Mouse (Mus musculus) heart, embryonic 14.5 days (tissue): ENCODE measurements around the gene Tgif1. TPM values are rescaled to one million over a fixed set of nuclear protein-coding genes. Genes with fewer than 3 reads are reported as not detected.
"Not testable (repeated sequence)": the region's sequence is repeated elsewhere in the genome, so short reads cannot be mapped to it uniquely, and the experiment has no call there.

Experiments used
- ATAC-seq: fragments of 200-750 bp; cut with Nextera tagmentation; 2 replicates; pipeline ENCODE4 v1.8.0; 2017; ENCODE audit warnings: low read depth, moderate TSS enrichment; ENCODE audit not compliant: insufficient number of reproducible peaks, insufficient read depth, low FRiP score
- H3K27ac ChIP-seq, 2 experiments: fragments of 200-500 bp in 1 of 2; fragments of 300-500 bp in 1 of 2; sonication (generic) in 1 of 2; replicated peaks in 1 of 2; 2 replicates each; pipeline ENCODE4 v1.5.1; 2012 to 2014; ENCODE audit warnings: low read depth in 2 of 2, low read length in 2 of 2, control low read depth in 1 of 2, mild to moderate bottlenecking in 1 of 2, mixed read lengths in 1 of 2; ENCODE audit not compliant: control insufficient read depth in 1 of 2, insufficient read depth in 1 of 2
- H3K27me3 ChIP-seq: fragments of 300-500 bp; sonication (generic); 2 replicates; pipeline ENCODE4 v1.6.1; 2014; ENCODE audit warnings: mild to moderate bottlenecking, low read length, control low read depth; ENCODE audit not compliant: control insufficient read depth, insufficient read depth
- H3K36me3 ChIP-seq: fragments of 300-500 bp; sonication (generic); 2 replicates; pipeline ENCODE4 v1.6.1; 2014; ENCODE audit warnings: mild to moderate bottlenecking, control low read depth, low read length, mixed read lengths; ENCODE audit not compliant: control insufficient read depth, insufficient read depth
- H3K4me1 ChIP-seq, 2 experiments: fragments of 200-500 bp in 1 of 2; fragments of 300-500 bp in 1 of 2; sonication (generic) in 1 of 2; 2 replicates each; pipeline ENCODE4 v1.6.1; 2012 to 2014; ENCODE audit warnings: low read length in 2 of 2, control low read depth in 1 of 2, mixed read lengths in 1 of 2; ENCODE audit not compliant: control insufficient read depth in 2 of 2, insufficient read depth in 2 of 2
- H3K4me2 ChIP-seq: fragments of 300-500 bp; sonication (generic); 2 replicates; pipeline ENCODE4 v1.6.1; 2014; ENCODE audit warnings: mild to moderate bottlenecking, low read length
- H3K4me3 ChIP-seq, 2 experiments: fragments of 200-500 bp in 1 of 2; fragments of 300-500 bp in 1 of 2; sonication (generic) in 1 of 2; 2 replicates each; pipeline ENCODE4 v1.5.1; 2012 to 2014; ENCODE audit warnings: low read length in 2 of 2, mild to moderate bottlenecking in 2 of 2, control low read depth in 1 of 2, low read depth in 1 of 2, moderate library complexity in 1 of 2; ENCODE audit not compliant: control insufficient read depth in 1 of 2, insufficient read depth in 1 of 2
- H3K9ac ChIP-seq: fragments of 300-500 bp; sonication (generic); 2 replicates; pipeline ENCODE4 v1.6.1; 2014; ENCODE audit warnings: mild to moderate bottlenecking, low read length
- H3K9me3 ChIP-seq: fragments of 300-500 bp; sonication (generic); 2 replicates; pipeline ENCODE4 v1.6.1; 2016; ENCODE audit warnings: low read length, control low read depth; ENCODE audit not compliant: control insufficient read depth
- WGBS: fragments of 180-500 bp; shearing (Covaris S2); extraction: QIAGEN DNeasy Blood & Tissue Kit; methylation state at CpG from one replicate; pipeline ENCODE4 v1.1.7; 2014; 5-methylcytosine and 5-hydroxymethylcytosine counted together
- polyA plus RNA-seq: library from polyadenylated mRNA; unstranded; fragments of >200 nt; fragmentation: Nextera tagmentation; extraction: Ambion mirVana; gene quantifications from 2 replicates; pipeline ENCODE4 v1.2.1, GENCODE M21; 2014

The Tgif1 gene
- polyA plus RNA-seq, 1 experiment from 2014 or later, result 17.7 TPM

GRCm38 (mm10) chr17:70828569-70828968 lies 24.8 kb downstream of the Tgif1 start:
- ATAC-seq, result no peak
- 88% methylated on average over 2 of the region's 2 CpGs for WGBS
- Histone ChIP-seq H3K4me2 (no peak overlapping the region), H3K4me3 (no peak overlapping the region), H3K36me3 (no peaks in the 10 kb centered on the region), H3K27me3 (0 out of 2 replicates have a peak, but pooled peaks cover 2% of the 10 kb centered on the region), H3K9me3 (no peaks in the 10 kb centered on the region), H3K4me1 (no peaks in the 10 kb centered on the region), H3K27ac (no peak overlapping the region), H3K9ac (no peak overlapping the region)

DNA sequence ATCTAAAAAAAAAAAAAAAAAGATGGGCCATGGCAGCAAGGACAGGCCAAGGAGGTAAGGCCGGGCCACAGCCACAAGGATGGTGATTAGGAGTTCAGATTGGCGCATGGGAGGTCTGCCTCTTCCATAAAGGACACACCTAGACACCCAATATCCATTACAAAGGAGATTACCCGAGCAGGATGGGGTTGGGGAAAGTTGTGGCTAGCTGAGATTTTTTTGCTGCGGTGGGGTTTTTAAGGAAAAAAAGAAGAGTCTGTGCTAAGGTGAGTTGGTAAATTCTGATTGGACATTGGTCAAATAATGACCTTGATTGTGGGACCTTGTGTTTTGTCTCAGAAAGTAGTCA lies 25.2 kb downstream of the Tgif1 start:
- Histone ChIP-seq H3K4me3 (no peak overlapping the region), H3K9me3 (no peaks in the 10 kb centered on the region), H3K36me3 (no peaks in the 10 kb centered on the region), H3K27ac (no peak overlapping the region), H3K27me3 (no peaks in the 10 kb centered on the region), H3K4me2 (no peak overlapping the region), H3K9ac (no peak overlapping the region), H3K4me1 (no peaks in the 10 kb centered on the region)
- no peak for ATAC-seq
- 75% methylated on average over 4 of the region's 4 CpGs for WGBS

GRCm38 (mm10) chr17:70827463-70828179 lies 25.7 kb downstream of the Tgif1 start:
- H3K4me1 ChIP-seq, H3K36me3 ChIP-seq, H3K4me2 ChIP-seq, H3K9me3 ChIP-seq, H3K9ac ChIP-seq, H3K4me3 ChIP-seq, H3K27me3 ChIP-seq, H3K27ac ChIP-seq, ATAC-seq: not testable (repeated sequence)
- 80% methylated on average over 11 of the region's 11 CpGs for WGBS

GRCm38 (mm10) chr17:70826227-70826626 lies 27.1 kb downstream of the Tgif1 start:
- 68% methylated on average over 12 of the region's 12 CpGs for WGBS
- H3K27me3 ChIP-seq, result 0 out of 2 replicates have a peak, but pooled peaks cover 5% of the 10 kb centered on the region
- H3K4me1 ChIP-seq, result no peaks in the 10 kb centered on the region

DNA sequence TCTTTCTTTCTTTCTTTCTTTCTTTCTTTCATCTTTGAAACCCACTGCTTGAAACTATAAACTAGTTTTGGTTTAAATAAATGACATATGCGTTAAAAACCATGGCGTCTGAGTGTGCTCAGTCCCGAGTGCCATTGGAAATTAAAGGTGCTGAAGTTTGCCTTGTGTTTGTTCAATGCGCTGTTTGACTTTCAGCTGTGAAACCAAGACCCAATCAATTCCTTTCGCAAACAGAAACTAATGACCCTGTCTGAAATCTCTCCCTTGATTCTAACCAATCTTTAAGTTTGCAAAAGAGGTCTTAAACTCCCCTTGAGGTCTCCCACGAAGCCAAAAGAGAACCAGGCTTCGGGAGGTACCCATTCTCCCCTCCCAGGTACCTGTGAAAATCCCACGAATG lies 30.3 kb downstream of the Tgif1 start:
- no peak for ATAC-seq
- Histone ChIP-seq H3K27ac (no peak overlapping the region), H3K4me2 (no peak overlapping the region), H3K4me3 (no peak overlapping the region), H3K4me1 (no peaks in the 10 kb centered on the region), H3K9me3 (no peaks in the 10 kb centered on the region), H3K27me3 (peaks cover 27% of the 10 kb centered on the region), H3K9ac (no peak overlapping the region), H3K36me3 (no peaks in the 10 kb centered on the region)
- 73% methylated on average over 8 of the region's 8 CpGs for WGBS

More at GRCm38 (mm10) chr17:70826227-70826626, 27.1 kb downstream of the Tgif1 start:
- Histone ChIP-seq H3K9ac (no peak overlapping the region), H3K9me3 (no peaks in the 10 kb centered on the region), H3K27ac (no peak overlapping the region), H3K4me2 (no peak overlapping the region), H3K36me3 (no peaks in the 10 kb centered on the region), H3K4me3 (no peak overlapping the region)
- ATAC-seq, result no peak

DNA sequence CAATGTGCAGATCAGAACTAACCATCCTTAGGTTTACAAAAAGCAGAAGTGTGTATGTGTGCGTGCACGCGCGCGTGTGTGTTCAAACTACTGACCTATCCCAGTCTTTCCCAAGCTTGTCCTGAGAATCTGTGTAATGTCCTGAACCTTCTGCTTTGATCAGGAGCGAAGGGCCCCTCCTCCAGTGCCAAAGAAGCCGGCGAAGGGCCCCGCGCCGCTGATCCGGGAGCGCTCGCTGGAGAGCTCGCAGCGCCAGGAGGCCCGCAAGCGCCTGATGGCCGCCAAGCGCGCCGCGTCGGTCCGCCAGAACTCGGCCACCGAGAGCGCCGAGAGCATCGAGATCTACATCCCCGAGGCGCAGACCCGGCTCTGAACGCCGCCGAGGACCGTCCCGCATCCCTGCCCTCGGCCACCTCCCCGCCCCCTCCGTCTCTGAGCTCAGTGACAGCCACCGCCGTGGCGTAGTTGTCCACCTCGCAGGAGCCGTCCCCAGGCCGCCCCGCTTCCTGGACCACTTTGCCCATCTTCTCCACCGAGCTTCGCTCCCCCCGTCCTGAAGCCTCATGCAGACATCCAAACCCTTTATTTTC lies 35.4 kb downstream of the Tgif1 start:
- Histone ChIP-seq H3K27me3 (peaks cover 55% of the 10 kb centered on the region), H3K4me3 (peak overlapping the region; percentile 51 to 53), H3K9me3 (no peaks in the 10 kb centered on the region), H3K4me2 (peak overlapping the region; percentile 89), H3K36me3 (no peaks in the 10 kb centered on the region), H3K4me1 (no peaks in the 10 kb centered on the region), H3K9ac (peak overlapping the region; percentile 53; the same call in 1 of the 2 replicates), H3K27ac (no peak overlapping the region)
- WGBS, result 5% methylated on average over 48 of the region's 51 CpGs
- no peak for ATAC-seq

GRCm38 (mm10) chr17:70815001-70815400 lies 38.3 kb downstream of the Tgif1 start:
- no peaks in the 10 kb centered on the region for H3K36me3 ChIP-seq
- H3K9me3 ChIP-seq, result no peaks in the 10 kb centered on the region
- peaks cover 45% of the 10 kb centered on the region for H3K27me3 ChIP-seq
- H3K27ac ChIP-seq, result no peak overlapping the region
- no peak overlapping the region for H3K9ac ChIP-seq
- H3K4me1 ChIP-seq, result no peaks in the 10 kb centered on the region
- WGBS, result 77% methylated on average over 8 of the region's 8 CpGs
- no peak overlapping the region for H3K4me2 ChIP-seq
- no peak for ATAC-seq
- no peak overlapping the region for H3K4me3 ChIP-seq
